Mouse (Mus musculus): ENCODE results near the gene Nucks1. TPM values are rescaled to one million over a fixed set of nuclear protein-coding genes. Genes with fewer than 3 reads are reported as not detected.

The Nucks1 gene
- polyA plus RNA-seq, 1 experiment from 2014 or later = 50.1 TPM

DNA sequence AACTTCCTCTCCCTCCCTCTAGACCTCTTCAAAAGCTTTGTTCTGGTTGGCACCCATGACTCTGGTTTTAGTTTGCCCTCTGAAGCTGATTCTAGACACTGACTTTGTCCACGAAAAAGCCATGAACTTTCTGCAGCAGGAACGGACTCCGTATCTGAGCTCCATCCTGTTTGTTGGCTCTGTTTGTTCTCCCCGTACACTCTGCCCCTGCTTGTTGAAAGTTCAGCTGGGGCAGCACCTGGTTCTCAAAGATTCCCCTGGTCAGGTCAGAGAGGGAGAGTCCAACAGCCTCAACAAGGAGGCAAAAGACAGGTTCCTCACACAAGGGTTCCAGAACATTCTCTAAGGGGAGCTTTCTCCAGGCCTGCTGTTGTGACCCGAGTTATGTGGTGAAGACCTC, 47.1 kb downstream of the Nucks1 start:
- no peak for ATAC-seq
- no peaks in the 10 kb centered on the region for H3K27me3 ChIP-seq (ENCODE audit: control insufficient read depth, insufficient read depth, low read depth, low read length)
- H3K9me3 ChIP-seq (replicated peaks; ENCODE audit: control insufficient read depth, low read length, poor library complexity, severe bottlenecking) = no peaks in the 10 kb centered on the region
- no peak overlapping the region for H3K4me3 ChIP-seq (ENCODE audit: low read depth, low read length)
- no peaks in the 10 kb centered on the region for H3K36me3 ChIP-seq (ENCODE audit: control insufficient read depth, insufficient read depth, low read length)
- H3K27ac ChIP-seq (ENCODE audit: low read length) = no peak overlapping the region
- WGBS = 87% methylated on average over 5 of the region's 5 CpGs
- no peak overlapping the region for H3K4me2 ChIP-seq (ENCODE audit: low read length)
- no peaks in the 10 kb centered on the region; the same call in 1 of the 2 replicates for H3K4me1 ChIP-seq (ENCODE audit: control insufficient read depth, insufficient read depth, low read length)
- H3K9ac ChIP-seq (ENCODE audit: low read depth, low read length) = no peak overlapping the region

GRCm38 (mm10) chr1:131961004-131961403, 50.7 kb downstream of the Nucks1 start:
- H3K4me2 ChIP-seq (ENCODE audit: low read length) = no peak overlapping the region
- no peak overlapping the region for H3K9ac ChIP-seq (ENCODE audit: low read depth, low read length)
- no peak overlapping the region for H3K27ac ChIP-seq (ENCODE audit: low read length)
- H3K4me1 ChIP-seq (ENCODE audit: control insufficient read depth, insufficient read depth, low read length) = peaks cover 7% of the 10 kb centered on the region
- H3K4me3 ChIP-seq (ENCODE audit: low read depth, low read length) = no peak overlapping the region
- H3K27me3 ChIP-seq (ENCODE audit: control insufficient read depth, insufficient read depth, low read depth, low read length) = peaks cover 9% of the 10 kb centered on the region
- 67% methylated on average over 2 of the region's 2 CpGs for WGBS
- no peak for ATAC-seq
- no peaks in the 10 kb centered on the region for H3K9me3 ChIP-seq (replicated peaks; ENCODE audit: control insufficient read depth, low read length, poor library complexity, severe bottlenecking)
- H3K36me3 ChIP-seq (ENCODE audit: control insufficient read depth, insufficient read depth, low read length) = no peaks in the 10 kb centered on the region

- peaks cover 9% of the 10 kb centered on the region for H3K27me3 ChIP-seq (ENCODE audit: control insufficient read depth, insufficient read depth, low read depth, low read length)
- H3K36me3 ChIP-seq (ENCODE audit: control insufficient read depth, insufficient read depth, low read length) = no peaks in the 10 kb centered on the region
- peak within 1 kb of the TSS; percentile 87 for H3K4me3 ChIP-seq (ENCODE audit: low read depth, low read length)
- H3K27ac ChIP-seq (ENCODE audit: low read length) = no peak within 1 kb of the TSS
- ATAC-seq = peak; percentile 66
- H3K4me1 ChIP-seq (ENCODE audit: control insufficient read depth, insufficient read depth, low read length) = peaks cover 7% of the 10 kb centered on the region
- 0% methylated on average over 28 of the region's 35 CpGs for WGBS
- no peaks in the 10 kb centered on the region for H3K9me3 ChIP-seq (replicated peaks; ENCODE audit: control insufficient read depth, low read length, poor library complexity, severe bottlenecking)
- H3K4me2 ChIP-seq (ENCODE audit: low read length) = peak within 1 kb of the TSS; percentile 98
- H3K9ac ChIP-seq (ENCODE audit: low read depth, low read length) = peak within 1 kb of the TSS; percentile 71
Measured at GRCm38 (mm10) chr1:131962606-131963084, 52.3 kb downstream of the Nucks1 start, which contains the start of gene Slc45a3. Gene Slc45a3, plus strand, starts transcription at chr1:131962967.

DNA sequence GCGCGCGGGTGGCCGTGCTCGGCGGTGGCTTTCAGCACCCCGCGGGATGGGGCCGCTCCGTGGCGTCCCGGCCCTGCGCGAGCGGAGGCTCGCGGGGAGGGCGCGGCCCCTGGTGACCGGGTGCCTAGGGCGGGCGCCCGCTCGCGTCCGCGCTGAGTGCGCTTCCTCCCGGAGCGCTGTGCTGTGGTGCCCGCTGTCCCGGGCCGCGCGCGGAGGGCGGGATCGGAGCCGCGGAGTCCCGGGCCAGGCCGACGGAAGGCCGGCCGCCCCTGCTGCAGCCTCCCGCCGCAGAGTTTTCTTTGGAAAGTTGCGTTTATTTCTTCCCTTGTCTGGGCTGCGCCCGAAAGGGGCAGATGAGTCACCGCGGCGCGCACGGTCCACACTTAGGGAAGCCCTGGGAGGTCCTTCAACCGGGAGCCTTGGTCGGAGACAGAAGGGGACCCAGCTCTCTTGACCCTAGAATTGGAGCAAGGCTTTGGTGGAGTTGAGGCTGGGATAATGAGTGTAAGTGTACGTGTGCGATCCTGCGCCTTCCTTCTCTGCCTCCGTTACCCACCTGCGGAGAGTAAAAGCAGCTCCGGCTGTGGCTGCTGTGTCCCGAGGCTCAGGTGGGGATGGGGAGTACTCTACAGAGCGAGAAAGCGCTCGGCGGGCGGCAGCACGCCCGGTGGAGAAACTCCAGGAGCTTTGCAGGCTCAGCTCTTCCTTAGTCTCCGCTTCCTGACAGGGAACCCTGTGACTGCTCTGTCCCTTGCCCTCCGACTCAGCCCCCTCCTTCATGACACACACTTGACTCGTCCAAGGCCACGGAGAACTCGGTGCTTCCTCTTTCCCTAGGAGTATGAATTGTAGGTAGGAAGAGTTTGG, 53.0 kb downstream of the Nucks1 start:
- Histone ChIP-seq H3K9me3 (replicated peaks; ENCODE audit: control insufficient read depth, low read length, poor library complexity, severe bottlenecking) (no peaks in the 10 kb centered on the region), H3K36me3 (ENCODE audit: control insufficient read depth, insufficient read depth, low read length) (no peaks in the 10 kb centered on the region), H3K27ac (ENCODE audit: low read length) (no peak overlapping the region), H3K27me3 (ENCODE audit: control insufficient read depth, insufficient read depth, low read depth, low read length) (peaks cover 9% of the 10 kb centered on the region), H3K4me3 (ENCODE audit: low read depth, low read length) (peak overlapping the region; percentile 87), H3K4me1 (ENCODE audit: control insufficient read depth, insufficient read depth, low read length) (peaks cover 7% of the 10 kb centered on the region), H3K9ac (ENCODE audit: low read depth, low read length) (peak overlapping the region; percentile 71), H3K4me2 (ENCODE audit: low read length) (peak overlapping the region; percentile 98)
- peak; percentile 70 for ATAC-seq
- WGBS = under 1% methylated on average over 56 of the region's 76 CpGs

DNA sequence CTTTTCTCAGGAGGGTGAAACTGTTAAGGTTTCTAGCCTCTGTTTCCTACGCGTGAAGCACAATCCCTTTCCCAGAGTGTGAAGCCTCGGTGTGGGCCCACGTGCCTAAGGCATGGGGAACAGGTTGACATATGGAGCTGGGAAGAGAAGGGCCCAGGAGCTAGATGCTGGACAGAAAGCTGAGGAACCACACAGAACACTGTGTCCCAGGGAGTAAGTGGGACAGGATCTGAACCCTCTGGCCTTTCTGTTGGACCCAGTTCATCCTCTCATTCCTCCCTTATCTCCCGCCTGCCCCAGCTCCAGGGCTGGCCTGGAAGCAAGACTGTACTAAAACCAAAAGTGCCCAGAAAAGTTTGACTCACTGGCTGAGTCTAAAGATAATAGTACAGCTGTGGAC, 53.8 kb downstream of the Nucks1 start:
- peaks cover 9% of the 10 kb centered on the region for H3K27me3 ChIP-seq (ENCODE audit: control insufficient read depth, insufficient read depth, low read depth, low read length)
- peak overlapping the region; percentile 98 for H3K4me2 ChIP-seq (ENCODE audit: low read length)
- peaks cover 7% of the 10 kb centered on the region for H3K4me1 ChIP-seq (ENCODE audit: control insufficient read depth, insufficient read depth, low read length)
- H3K9me3 ChIP-seq (replicated peaks; ENCODE audit: control insufficient read depth, low read length, poor library complexity, severe bottlenecking) = no peaks in the 10 kb centered on the region
- no peak overlapping the region for H3K27ac ChIP-seq (ENCODE audit: low read length)
- no peak overlapping the region for H3K9ac ChIP-seq (ENCODE audit: low read depth, low read length)
- H3K36me3 ChIP-seq (ENCODE audit: control insufficient read depth, insufficient read depth, low read length) = no peaks in the 10 kb centered on the region
- H3K4me3 ChIP-seq (ENCODE audit: low read depth, low read length) = peak overlapping the region; percentile 87
- 20% methylated on average over 5 of the region's 5 CpGs for WGBS
- no peak for ATAC-seq

DNA sequence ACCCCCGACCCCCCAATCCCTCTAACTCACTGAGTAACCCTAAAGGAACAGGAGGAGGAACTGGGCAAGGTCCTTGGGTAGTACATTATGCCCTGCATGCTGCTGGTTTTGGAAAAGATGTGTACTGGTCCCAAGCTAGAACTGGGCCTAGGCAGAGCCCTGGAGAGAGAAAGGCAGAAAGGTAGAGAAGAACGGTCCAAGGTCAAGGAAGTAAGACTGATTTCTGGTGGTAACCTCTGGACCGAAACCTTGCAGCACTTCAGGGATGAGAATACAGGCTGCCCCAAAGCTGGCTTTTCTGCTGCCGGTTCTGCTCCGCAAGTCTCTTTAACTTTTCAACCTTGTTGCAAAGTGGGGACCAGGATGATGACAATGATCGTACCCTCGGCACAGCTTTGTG, 54.2 kb downstream of the Nucks1 start:
- 58% methylated on average over 7 of the region's 7 CpGs for WGBS

DNA sequence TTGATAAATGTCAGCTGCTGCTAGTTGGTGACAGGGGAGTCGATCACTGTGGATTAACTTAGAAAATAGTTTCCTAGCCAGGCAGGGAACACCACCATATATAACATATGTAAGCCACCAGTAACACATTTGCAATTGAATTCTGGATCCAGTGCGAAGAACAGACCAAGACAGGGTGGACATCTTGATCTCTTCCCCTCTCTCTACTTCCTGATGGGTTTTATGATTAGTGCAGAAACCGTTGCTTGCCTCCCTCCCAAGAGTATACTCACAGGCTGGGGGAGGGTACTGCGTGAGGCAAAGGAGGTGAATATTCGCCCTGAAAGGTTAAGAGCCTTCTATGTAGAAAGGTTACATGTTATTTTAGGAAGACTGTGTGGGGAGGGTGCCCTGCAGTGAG, 55.5 kb downstream of the Nucks1 start:
- H3K4me3 ChIP-seq (ENCODE audit: low read depth, low read length) = no peak overlapping the region
- no peak for ATAC-seq
- no peak overlapping the region for H3K4me2 ChIP-seq (ENCODE audit: low read length)
- no peak overlapping the region for H3K27ac ChIP-seq (ENCODE audit: low read length)
- peaks cover 9% of the 10 kb centered on the region for H3K4me1 ChIP-seq (ENCODE audit: control insufficient read depth, insufficient read depth, low read length)
- WGBS = 33% methylated on average over 5 of the region's 5 CpGs
- no peaks in the 10 kb centered on the region for H3K9me3 ChIP-seq (replicated peaks; ENCODE audit: control insufficient read depth, low read length, poor library complexity, severe bottlenecking)
- no peak overlapping the region for H3K9ac ChIP-seq (ENCODE audit: low read depth, low read length)
- no peaks in the 10 kb centered on the region for H3K36me3 ChIP-seq (ENCODE audit: control insufficient read depth, insufficient read depth, low read length)
- peaks cover 9% of the 10 kb centered on the region for H3K27me3 ChIP-seq (ENCODE audit: control insufficient read depth, insufficient read depth, low read depth, low read length)

More for the DNA sequence above, 54.2 kb downstream of the Nucks1 start:
- Histone ChIP-seq H3K27me3 (ENCODE audit: control insufficient read depth, insufficient read depth, low read depth, low read length) (peaks cover 9% of the 10 kb centered on the region), H3K27ac (ENCODE audit: low read length) (no peak overlapping the region), H3K4me2 (ENCODE audit: low read length) (no peak overlapping the region), H3K9ac (ENCODE audit: low read depth, low read length) (no peak overlapping the region), H3K36me3 (ENCODE audit: control insufficient read depth, insufficient read depth, low read length) (no peaks in the 10 kb centered on the region), H3K4me1 (ENCODE audit: control insufficient read depth, insufficient read depth, low read length) (peaks cover 7% of the 10 kb centered on the region), H3K9me3 (replicated peaks; ENCODE audit: control insufficient read depth, low read length, poor library complexity, severe bottlenecking) (no peaks in the 10 kb centered on the region), H3K4me3 (ENCODE audit: low read depth, low read length) (no peak overlapping the region)
- no peak for ATAC-seq

GRCm38 (mm10) chr1:131967336-131967735, 57.0 kb downstream of the Nucks1 start:
- Histone ChIP-seq H3K4me2 (ENCODE audit: low read length) (no peak overlapping the region), H3K27me3 (ENCODE audit: control insufficient read depth, insufficient read depth, low read depth, low read length) (peaks cover 9% of the 10 kb centered on the region), H3K4me3 (ENCODE audit: low read depth, low read length) (no peak overlapping the region), H3K36me3 (ENCODE audit: control insufficient read depth, insufficient read depth, low read length) (no peaks in the 10 kb centered on the region), H3K9me3 (replicated peaks; ENCODE audit: control insufficient read depth, low read length, poor library complexity, severe bottlenecking) (no peaks in the 10 kb centered on the region), H3K9ac (ENCODE audit: low read depth, low read length) (no peak overlapping the region), H3K27ac (ENCODE audit: low read length) (no peak overlapping the region), H3K4me1 (ENCODE audit: control insufficient read depth, insufficient read depth, low read length) (peaks cover 20% of the 10 kb centered on the region)
- WGBS = 68% methylated on average over 7 of the region's 7 CpGs
- no peak for ATAC-seq

GRCm38 (mm10) chr1:131968556-131968955, 58.2 kb downstream of the Nucks1 start:
- no peaks in the 10 kb centered on the region for H3K36me3 ChIP-seq (ENCODE audit: control insufficient read depth, insufficient read depth, low read length)
- ATAC-seq = no peak
- H3K4me2 ChIP-seq (ENCODE audit: low read length) = no peak overlapping the region
- 18% methylated on average over 3 of the region's 3 CpGs for WGBS
- no peak overlapping the region for H3K27ac ChIP-seq (ENCODE audit: low read length)
- H3K27me3 ChIP-seq (ENCODE audit: control insufficient read depth, insufficient read depth, low read depth, low read length) = peaks cover 5% of the 10 kb centered on the region
- no peaks in the 10 kb centered on the region for H3K9me3 ChIP-seq (replicated peaks; ENCODE audit: control insufficient read depth, low read length, poor library complexity, severe bottlenecking)
- H3K9ac ChIP-seq (ENCODE audit: low read depth, low read length) = no peak overlapping the region
- no peak overlapping the region for H3K4me3 ChIP-seq (ENCODE audit: low read depth, low read length)
- peaks cover 24% of the 10 kb centered on the region for H3K4me1 ChIP-seq (ENCODE audit: control insufficient read depth, insufficient read depth, low read length)

All from midbrain, embryonic 16.5 days (tissue).